Mouse (Mus musculus): ENCODE data around the gene Arl14.

DNA sequence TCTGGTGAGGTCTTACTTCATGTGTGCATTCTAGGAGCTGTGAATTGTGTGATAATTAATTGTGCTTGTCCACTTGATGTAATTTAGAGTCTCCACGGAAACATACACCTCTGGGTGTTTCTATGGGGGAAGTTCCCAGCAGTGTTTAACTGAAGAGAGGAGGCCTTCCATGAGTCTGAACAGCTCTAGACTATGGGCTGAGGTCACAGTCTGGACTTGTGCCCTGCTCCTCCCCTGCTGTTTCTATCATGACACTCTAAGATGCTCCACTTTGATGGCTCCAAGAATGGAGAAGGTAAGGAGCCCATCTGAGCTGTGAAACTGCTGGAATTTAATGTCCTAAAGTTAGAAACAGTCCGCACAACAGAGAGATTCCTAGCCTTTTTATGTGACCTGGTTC is 24.1 kb upstream of the Arl14 start:
- TF ChIP-seq POLR2A (IDR thresholded peaks at IDR 0.05; ENCODE audit: extremely low read depth, insufficient read depth, low read length) = no peak
- no peak for TF ChIP-seq CTCF (IDR thresholded peaks at IDR 0.05; ENCODE audit: low read depth, low read length)

Measured in liver, adult 2 months (tissue).